Mouse (Mus musculus) forelimb bud, embryonic 11.5 days (tissue): ENCODE results near the gene Pole.
A peak's percentile ranks its signal among the peaks of the same experiment; 100 is the strongest.

Experiments
- DNase-seq: peaks from one replicate; pipeline ENCODE4 v3.0.0-alpha.2; 2012; ENCODE audit warnings: low read depth, low spot score

Pole gene

DNA sequence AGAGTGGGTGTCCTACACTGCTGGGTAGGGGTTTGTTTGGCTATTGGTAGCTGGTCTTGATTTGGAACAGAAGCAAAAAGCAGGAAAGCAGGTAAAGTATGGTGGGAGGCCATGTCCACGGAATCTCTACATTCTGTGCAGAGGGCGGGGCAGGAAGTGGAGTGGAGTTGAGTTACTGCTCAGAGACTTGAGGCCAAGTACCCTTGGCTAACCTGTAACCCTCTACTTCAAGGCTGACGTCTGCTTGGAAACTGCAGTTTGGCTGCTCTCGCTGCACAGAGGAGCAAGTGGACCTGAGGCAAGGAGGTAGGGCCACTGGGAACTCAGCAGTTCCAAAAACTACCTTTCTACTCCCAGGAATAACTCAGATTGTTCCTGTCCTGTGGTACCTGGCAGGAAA is 58.4 kb downstream of the Pole start, which contains the start of gene Lrcol1:
Lrcol1 (plus strand) TSS at position 207 of the 400 bp plus-strand sequence.
- no peak for DNase-seq

DNA sequence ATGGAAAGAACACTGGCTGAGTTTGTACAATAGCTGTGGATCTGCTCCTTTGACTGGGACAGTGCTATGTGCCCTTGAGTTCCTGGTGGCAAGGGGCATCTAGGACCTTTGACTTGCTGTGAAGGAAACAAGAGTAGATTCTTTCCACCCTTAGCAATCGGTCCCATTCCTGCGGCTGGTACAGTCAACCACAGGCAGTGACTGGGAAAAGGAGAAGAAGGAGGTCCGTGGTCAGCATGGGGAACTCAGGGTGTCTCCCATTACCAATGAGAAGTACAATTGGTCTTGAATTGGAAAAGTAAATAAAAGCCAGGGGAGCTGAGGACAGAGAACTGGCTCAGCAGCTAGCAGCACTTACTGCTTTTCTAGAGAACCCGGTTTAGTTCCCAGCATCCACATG is 59.4 kb downstream of the Pole start:
- no peak for DNase-seq

DNA sequence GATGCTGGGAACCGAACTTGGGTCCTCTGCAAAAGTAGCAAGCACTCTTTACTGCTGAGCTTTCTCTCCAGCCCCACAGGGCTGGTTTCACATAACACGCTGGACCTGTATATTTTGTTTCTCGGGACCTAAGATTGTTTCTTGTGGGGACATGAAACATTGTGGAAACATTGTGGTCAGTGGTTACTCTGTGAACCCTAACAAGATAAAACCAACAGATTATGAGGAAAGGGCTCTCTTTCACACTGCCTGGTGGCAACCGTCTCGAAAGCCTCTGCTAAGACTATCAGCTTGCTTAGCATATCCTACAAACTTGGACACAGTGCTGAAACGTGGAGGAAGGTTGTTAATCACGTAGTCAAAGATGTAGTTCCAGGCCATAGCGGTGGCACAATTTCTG is 60.9 kb downstream of the Pole start:
- DNase-seq, result no peak

DNA sequence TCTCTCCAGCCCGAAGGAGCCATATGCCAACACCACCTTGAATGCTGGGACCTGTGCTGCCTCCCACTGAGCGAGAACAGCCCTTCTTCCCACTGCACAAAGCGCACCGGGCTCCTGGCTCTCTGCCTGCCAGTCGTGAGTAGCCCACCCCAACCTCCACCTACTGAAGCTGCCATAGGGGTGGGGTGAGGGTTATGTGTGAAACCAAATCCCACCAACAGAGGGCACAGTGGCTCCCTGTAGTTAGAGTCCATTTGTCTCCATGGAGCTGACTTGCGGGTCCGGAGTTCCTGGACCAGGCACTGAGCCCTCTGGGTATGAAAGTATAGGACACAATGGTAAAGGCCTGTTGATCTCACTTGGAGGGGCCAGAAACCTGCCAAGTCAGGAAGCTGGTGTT is 68.6 kb downstream of the Pole start:
- peak; percentile 35 for DNase-seq

DNA sequence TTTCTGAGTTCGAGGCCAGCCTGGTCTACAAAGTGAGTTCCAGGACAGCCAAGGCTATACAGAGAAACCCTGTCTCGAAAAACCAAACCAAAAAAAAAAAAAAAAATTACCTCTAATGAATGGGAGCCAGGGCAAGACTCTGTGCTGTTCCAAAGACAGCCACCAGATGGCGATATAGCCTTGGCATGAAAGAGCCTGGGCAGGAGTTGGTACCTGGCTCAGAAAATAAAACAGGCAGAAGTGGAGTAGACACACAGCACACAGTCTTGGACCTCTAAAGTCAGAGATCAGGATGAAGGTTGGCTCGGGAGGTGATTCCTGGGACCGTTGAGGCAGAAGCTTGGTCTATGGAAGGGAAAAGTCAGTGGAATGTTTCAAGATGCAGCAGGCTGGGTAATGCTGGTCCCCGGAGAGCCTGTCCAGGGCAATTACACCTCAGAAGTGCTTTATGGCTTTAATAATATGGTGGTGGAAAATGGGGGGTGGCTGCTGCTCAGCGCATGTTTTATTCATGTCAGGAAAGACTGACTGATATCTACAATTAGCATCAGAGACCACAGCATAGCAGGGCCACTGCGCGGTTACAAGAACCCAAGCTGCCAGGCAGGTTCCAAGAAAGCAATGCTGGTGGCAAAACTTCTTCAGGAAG is 71.5 kb downstream of the Pole start:
- DNase-seq, result peak; percentile 91

DNA sequence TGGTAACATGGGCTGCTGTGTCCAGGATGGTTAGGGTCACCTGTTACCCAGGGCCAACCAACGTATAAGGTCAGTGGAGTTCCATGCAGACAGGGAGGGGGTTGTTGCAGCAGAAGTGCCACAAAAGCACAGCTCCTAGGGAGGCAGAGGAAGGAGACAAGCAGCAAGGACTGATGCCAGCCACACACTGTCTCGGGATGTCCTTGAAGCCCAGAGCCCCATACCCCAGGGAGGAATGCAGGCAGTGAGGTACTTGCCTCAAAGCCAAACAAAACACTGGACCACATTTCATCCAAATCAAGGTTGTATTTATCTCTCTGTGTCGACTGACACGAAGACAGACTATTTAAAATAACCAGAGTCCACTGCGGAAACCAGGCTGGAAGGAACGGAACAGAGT is 75.4 kb downstream of the Pole start:
- DNase-seq, result no peak

DNA sequence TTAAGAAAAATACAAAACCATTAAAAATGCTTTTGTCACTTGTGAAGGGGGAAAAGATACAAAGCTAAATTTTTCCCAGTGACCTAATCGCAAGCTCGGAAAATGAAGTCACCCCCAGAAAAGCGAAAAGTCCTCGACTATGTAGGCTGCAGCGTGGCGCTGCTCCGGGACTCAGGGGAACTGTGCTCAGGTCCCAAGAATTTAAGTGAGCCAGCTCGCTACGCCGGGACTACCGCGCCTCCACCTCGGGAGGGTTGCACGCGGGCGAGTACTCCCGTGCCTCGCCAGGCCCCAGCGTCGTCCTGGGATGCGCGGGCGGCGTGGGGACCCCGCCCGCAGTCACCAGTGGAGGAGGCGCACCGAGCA is 76.7 kb downstream of the Pole start:
- DNase-seq, result peak; percentile 44

DNA sequence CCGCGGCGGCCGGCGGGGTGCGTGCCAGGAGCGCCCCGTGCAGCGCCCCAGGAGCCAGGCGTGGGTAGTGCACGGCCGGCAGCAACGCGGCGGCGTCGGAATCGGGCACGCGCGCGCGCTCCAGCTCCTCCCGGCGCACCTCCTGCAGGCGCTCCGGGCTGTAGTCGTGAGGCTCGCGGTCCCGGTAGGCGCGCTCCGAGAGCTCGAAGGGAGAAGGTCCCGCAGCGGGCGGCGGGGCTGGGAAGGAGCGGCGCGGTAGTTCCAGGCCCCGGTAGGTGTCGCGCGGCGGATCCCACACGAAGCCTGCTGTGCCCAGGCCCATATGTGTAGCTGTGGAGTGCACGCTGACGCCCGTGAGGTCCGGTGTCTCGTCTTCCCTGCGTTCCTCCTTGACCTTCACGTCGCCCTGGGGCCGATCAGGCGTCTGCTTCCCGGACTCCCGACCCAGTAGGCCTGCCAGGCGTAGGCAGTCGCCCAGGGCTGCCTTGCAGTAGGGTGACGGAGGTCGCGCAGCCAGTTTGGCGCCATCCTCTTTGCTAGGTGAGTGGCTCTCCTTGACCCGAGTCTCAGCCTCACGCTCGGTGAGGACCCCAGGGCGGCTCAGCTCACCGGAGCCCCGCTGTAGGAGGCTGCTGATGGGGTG is 77.2 kb downstream of the Pole start:
- DNase-seq, result peak; percentile 56

DNA sequence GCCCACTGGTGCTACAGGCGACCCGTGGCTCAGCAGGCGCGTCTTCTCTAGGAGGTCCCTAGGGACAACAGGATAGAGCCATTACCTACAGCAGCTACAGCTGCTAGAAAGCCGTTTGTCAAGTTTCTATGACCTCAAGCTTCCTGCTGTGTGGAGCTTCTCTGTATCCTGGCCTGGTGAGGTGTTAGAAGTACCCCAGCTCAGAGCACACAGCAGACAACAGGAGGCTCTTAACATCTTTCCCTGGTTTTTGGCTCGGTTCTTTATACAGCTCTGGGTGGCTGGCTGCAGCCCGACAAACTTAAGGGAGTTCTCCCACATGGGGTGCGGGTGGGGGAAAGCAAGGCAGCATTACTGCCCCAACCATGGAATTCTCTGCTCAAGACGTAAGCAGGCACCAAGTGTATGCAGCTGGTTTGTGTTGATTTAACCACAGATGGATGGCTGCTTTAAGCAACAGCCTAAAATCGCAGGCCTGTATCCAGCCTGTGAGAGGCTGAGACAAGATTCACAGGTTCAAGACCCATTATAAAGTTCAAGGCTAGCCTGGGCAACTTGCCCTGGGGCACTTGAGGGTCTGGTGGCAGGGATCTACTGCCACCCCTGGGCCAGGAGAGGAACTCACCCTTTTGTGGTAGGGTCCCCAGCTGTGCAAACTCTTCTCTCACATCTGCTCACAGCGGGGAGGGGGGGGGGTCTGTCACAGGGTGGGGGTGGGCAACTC is 77.9 kb downstream of the Pole start:
- peak; percentile 20 for DNase-seq

DNA sequence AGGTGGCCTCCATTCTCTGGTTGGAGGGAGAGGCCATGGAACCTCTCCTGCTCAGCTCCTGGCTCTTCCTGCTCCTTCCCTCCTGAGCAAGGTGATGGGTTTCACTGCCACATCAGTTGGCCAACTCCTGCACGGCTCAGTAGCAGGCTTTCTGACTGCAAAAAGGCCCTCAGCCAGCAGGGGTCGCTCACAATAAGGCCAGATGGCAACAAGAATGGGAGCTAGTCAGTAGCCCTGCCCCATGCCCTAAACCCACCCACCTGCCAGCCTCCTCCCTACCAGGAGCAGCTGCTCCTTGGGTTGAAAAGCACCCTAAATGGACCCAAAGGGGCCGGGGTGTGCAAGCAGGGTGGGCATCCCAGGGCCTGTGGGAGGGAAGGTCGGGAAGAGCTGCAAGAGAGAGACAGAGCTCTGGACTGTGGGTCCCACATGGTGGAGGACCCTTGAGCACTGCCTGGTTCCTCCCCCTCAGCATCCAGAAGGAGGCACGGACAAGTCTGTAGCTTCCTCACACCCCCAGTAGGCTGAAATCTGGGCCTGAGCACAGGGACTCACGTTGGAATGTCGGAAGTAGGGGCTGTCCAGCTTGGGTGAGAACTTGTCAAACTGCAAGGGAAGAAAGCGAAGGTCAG is 90.8 kb downstream of the Pole start:
- DNase-seq, result peak; percentile 66

DNA sequence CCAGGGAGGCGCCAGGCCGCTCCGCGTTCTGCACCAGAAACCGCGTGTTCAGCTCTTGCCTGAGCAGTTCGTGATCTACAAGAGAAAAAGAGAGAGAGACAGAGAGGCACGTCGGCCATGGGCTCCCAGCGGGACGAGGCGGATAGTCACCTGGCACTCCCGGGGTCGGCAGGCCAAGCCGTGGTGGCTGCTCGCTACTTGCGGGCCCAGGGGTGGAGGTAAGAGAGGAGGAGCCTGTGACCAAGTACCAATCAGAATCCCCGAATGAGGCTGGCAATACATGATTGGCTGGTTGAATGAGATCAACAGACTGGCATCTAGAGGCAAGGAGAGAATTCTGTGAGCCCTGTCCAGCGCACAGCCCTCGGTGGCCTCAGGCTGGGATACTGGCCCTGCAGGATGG is 92.1 kb downstream of the Pole start:
- peak; percentile 49 for DNase-seq

DNA sequence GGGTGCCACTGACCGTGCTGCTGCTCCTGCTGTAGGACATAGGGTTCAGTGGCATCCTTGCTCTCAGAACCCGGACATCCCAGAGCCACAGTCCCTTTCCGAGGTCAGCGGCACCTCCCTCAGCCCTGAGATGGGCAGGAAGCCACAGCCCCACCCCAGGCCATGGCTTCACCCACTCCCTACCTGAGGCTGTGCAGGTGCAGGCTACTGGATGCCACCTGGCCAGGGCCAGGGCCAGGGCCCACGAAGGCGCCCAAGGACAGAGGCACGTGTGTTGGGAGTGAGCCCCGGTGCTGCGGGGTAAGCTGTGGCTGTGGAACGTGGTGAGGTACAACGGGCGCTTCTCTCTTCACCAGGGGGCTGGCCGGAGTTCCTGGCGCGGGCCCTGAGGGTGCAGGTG is 93.0 kb downstream of the Pole start:
- no peak for DNase-seq

DNA sequence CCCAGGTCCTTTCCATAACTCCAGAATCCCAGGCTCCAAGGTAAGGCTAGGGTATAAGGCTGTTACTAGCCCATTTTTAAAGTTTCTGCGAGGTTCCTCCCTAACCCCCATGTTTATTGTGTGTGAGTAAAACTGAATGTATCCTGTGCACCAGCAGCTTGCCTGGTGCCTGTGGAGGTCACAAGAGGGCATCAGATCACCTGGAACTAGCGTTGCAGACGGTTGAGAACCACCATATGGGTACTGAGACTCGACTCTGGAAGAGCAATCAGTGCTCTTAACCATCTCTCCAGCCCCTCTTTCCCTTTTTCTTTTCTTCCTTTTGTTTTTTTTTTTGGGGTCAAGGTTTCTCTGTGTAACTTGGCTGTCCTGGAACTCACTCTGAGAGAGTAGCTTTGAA is 93.7 kb downstream of the Pole start:
- no peak for DNase-seq

DNA sequence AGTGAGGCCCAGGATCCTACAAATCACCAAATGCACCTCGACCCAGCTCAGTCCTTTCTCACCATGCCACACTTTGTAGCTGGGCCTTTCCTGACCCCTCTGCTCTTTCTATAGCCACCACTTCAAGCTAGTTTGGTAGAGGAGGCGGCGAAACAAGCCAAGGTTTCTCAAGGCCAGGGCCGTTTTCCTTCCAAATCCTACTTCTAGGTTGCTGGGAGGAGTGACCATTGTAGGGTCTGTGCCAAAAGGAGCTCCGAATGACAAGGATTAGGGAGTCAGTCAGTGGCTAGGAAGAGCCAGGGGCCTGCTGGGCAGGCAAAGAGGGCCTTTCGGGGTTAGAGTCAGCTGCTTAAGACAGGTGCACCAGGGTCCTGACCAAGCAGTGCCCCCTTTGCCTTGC is 98.4 kb downstream of the Pole start:
- DNase-seq, result no peak

DNA sequence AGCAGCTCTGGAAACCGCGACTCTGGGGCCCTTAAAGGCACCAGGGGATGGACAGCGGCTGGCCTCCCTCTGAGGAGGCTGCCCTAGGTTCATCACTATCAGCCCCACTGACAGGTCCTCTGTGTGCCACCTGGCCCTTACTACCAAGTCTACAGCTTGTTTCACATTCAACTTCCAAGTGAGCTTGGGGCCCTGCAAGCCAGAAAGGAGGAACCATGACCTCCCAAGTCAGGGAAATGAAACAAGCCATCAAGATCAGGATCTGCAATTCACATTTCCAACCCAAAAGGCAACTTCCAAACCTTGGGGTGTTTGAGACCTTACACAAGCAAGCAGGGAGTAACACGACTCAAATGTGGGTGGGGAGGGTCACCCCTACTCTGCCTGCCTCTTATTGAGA is 99.2 kb downstream of the Pole start:
- DNase-seq, result no peak

DNA sequence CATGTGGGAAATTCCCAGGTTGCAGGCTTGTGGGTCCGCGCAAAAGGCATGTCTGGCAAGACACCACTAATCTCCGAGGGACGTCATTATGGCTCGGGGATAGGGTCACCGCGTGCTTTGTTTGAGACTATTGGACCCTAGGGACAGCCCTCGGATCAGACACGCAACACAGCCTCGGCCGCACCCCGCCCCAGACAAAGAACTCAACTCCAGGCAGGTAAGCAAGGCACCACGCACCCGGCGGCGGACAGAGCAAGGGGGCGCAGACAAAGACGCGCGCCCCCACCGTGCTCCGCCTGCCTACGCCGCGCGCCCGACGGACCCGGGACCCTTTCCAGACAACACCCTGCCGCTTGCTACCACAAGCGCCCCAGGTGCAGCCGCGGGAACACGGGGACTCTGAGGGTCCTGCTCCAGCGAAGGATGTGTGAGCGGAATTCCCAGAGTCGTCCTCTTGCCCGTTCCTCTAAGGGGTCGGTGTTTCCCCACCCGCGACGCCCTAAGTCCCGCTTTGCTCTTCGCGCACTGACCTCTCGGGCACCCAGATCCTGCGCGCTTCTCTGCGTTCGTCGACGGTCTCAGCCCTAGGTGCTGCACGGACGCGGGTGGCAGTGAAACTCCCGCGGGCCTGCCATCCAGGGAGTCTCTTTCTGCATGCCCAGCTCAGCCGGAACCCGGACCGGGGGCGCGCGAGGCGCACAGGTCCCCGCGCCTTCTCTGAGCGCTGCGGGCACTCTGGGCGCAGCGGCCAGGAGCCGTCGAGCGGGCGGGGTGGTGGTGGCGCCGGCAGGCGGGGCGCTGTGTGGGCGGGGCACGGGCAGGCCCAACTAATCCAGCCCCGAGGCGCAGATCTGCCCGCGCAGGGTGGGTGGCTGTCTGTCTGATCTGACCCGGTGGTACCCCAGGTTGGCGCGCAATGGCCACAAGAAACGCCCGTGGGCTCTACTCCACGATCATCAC is 100.5 kb downstream of the Pole start:
- peak; percentile 71 for DNase-seq
